Mouse (Mus musculus) ES-E14 (cell line): ENCODE measurements around the gene Tbc1d2. TPM values are rescaled to one million over a fixed set of nuclear protein-coding genes. Genes with fewer than 3 reads are reported as not detected.

Experiments
- DNase-seq: peaks from one replicate; pipeline ENCODE4 v3.0.0-alpha.2; 2013; ENCODE audit warnings: low read depth, low spot score
- H3K27ac ChIP-seq: 2 replicates; pipeline ENCODE4 v1.5.1; 2012; ENCODE audit warnings: low read depth, mild to moderate bottlenecking, low read length, moderate library complexity, mixed read lengths; ENCODE audit not compliant: poor library complexity, insufficient read depth, severe bottlenecking
- H3K36me3 ChIP-seq: 2 replicates; pipeline ENCODE4 v1.6.1; 2012; ENCODE audit warnings: mild to moderate bottlenecking, low read length, moderate library complexity, mixed read lengths; ENCODE audit not compliant: control insufficient read depth, poor library complexity, insufficient read depth, severe bottlenecking
- H3K4me1 ChIP-seq, 2 experiments: fragments of 150-350 bp in 1 of 2; sonication (generic) in 1 of 2; 2 replicates each; pipeline ENCODE4 v1.6.1; 2012; ENCODE audit warnings: low read length in 2 of 2, mild to moderate bottlenecking in 1 of 2, mixed read lengths in 1 of 2; ENCODE audit not compliant: control insufficient read depth in 2 of 2, insufficient read depth in 2 of 2, poor library complexity in 1 of 2
- H3K4me3 ChIP-seq, 2 experiments: fragments of 150-350 bp in 1 of 2; sonication (generic) in 1 of 2; 2 replicates each; pipeline ENCODE4 v1.5.1; 2012; ENCODE audit warnings: low read length in 2 of 2, low read depth in 1 of 2, mild to moderate bottlenecking in 1 of 2, mixed read lengths in 1 of 2; ENCODE audit not compliant: insufficient read depth in 1 of 2, poor library complexity in 1 of 2, severe bottlenecking in 1 of 2
- H3K9ac ChIP-seq: 2 replicates; pipeline ENCODE4 v1.6.1; 2012; ENCODE audit warnings: low read depth, mild to moderate bottlenecking, low read length, mixed read lengths; ENCODE audit not compliant: poor library complexity, insufficient read depth, severe bottlenecking
- H3K9me3 ChIP-seq: fragments of 150-350 bp; sonication (generic); 2 replicates; pipeline ENCODE4 v1.6.1; 2012; ENCODE audit warnings: low read depth, mild to moderate bottlenecking, low read length; ENCODE audit not compliant: control insufficient read depth, insufficient read depth
- CHD2 ChIP-seq: IDR thresholded peaks from 2 replicates; pipeline ENCODE4 v1.6.1; 2014; ENCODE audit warnings: mild to moderate bottlenecking, low read depth, low read length, inconsistent platforms
- HCFC1 ChIP-seq: IDR thresholded peaks from 2 replicates; pipeline ENCODE4 v1.6.1; 2012; ENCODE audit warnings: low read length, inconsistent platforms, borderline replicate concordance; ENCODE audit not compliant: insufficient read depth
- MAFK ChIP-seq: IDR thresholded peaks from 2 replicates; pipeline ENCODE4 v1.6.1; 2014; ENCODE audit warnings: mild to moderate bottlenecking, low read depth, low read length, inconsistent platforms; ENCODE audit not compliant: insufficient read depth
- ZC3H11A ChIP-seq: IDR thresholded peaks from 2 replicates; pipeline ENCODE4 v1.6.1; 2012; ENCODE audit warnings: low read depth, mild to moderate bottlenecking, inconsistent platforms, low read length, borderline replicate concordance
- ZNF384 ChIP-seq: IDR thresholded peaks from 2 replicates; pipeline ENCODE4 v1.6.1; 2012; ENCODE audit warnings: low read depth, low read length, inconsistent platforms
- in situ Hi-C, 2 experiments: fragments of 600-800 bp; cut with MboI; formaldehyde crosslinking; loops; one replicate each; pipeline ENCODE4 v1.15.1; 2025; ENCODE audit warnings: low sequenced_read_pairs in 2 of 2, inconsistent platforms in 1 of 2; ENCODE audit not compliant: unreplicated experiment in 2 of 2
- total RNA-seq: library from RNA; depleted of rRNA; stranded (reverse); fragments of 300-350 nt; gene quantifications from 2 replicates; pipeline ENCODE4 v1.2.3, GENCODE M21; 2012

The Tbc1d2 gene
- total RNA-seq, 1 experiment, result 6.6 TPM

DNA sequence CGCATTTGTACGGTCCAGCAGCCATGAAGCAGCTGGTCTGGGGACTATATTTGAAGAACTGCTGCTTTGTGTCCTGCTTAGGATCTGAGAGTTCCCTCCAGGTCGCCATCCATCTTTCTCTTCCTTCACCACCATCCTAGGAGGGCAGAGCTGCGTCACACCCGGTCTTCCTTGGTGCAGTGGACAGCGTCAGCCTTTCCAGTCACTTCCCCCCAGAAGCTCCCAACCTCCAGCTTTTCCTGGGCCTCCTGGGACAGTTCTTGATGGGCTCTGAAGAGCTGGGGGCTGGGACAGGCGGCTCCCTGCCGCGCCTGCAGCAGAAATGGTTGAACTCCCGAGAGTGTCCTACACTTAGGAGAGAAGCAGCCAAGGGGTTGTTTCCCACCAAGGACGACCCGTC is 75.2 kb downstream of the Tbc1d2 start:
- Histone ChIP-seq H3K4me3 (no peak overlapping the region), H3K4me1 (no peaks in the 10 kb centered on the region), H3K9me3 (no peaks in the 10 kb centered on the region), H3K36me3 (no peaks in the 10 kb centered on the region), H3K9ac (no peak overlapping the region), H3K27ac (no peak overlapping the region)
- in situ Hi-C loops, result no loop called here
- no peak for DNase-seq
- TF ChIP-seq HCFC1 (no peak), ZNF384 (no peak), ZC3H11A (no peak), MAFK (no peak), CHD2 (no peak)

DNA sequence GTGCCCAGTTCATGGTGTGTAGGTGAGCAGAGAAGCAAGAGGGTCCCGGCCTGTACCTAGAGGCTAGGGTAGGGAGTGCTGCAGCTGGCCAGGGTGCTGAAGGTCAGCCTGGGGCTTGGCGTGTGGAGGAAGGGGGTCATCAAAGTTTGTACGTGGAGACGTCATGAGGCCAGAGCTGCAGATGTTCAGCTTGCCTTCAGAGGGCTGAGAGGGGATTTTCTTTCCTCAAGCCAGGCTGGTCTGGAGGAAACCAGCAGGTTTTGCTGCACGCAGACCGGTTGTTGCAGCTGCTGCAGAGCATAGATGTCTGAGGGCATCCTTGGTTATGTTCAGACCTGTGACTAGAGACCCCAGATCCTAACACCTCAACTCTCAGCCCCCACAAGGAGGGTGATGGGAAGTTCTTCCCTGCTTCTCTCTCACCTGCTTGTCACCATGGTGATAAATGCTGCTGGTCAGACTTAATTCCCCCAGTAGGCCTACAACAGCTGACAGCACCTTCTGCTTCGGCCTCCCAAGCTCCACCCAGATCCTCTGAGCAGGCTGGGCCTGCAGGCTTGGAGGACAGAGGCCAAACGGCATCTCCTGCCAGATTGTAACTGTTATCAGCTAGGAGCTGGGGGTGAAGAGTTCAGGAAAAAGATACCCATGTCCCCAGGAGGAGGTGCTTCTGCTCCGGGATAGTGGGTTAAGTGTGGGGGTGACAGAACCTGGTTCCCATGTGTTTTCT is 75.8 kb downstream of the Tbc1d2 start:
- Histone ChIP-seq H3K36me3 (no peaks in the 10 kb centered on the region), H3K27ac (no peak overlapping the region), H3K4me3 (no peak overlapping the region), H3K9me3 (no peaks in the 10 kb centered on the region), H3K4me1 (no peaks in the 10 kb centered on the region), H3K9ac (no peak overlapping the region)
- in situ Hi-C loops, result no loop called here
- DNase-seq, result no peak
- no peak for TF ChIP-seq ZC3H11A
- TF ChIP-seq ZNF384, result no peak
- TF ChIP-seq MAFK, result no peak

DNA sequence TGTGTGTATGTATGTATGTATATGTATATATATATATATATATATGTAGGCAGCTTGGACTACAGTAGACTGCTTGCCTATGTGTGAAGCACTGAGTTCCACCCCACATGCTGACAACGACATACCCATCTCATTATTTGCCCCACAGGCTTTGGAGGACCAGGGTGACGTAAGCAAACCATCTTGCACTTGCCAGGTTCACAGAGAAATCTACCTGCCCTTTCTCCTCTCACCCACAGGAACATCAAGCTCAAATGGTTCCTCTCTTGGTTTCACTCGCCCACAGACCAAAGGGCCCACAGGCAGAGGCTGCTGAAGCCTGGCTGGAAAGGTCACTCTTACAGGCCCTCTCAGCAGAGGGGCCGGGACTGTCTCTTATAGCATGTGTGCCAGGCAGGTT is 77.4 kb downstream of the Tbc1d2 start:
- TF ChIP-seq MAFK (no peak), ZC3H11A (no peak)
- no peak for DNase-seq
- in situ Hi-C loops, result no loop called here
- no peak overlapping the region for H3K4me3 ChIP-seq
- H3K27ac ChIP-seq, result no peak overlapping the region
- H3K36me3 ChIP-seq, result no peaks in the 10 kb centered on the region
- no peak overlapping the region for H3K9ac ChIP-seq
- H3K9me3 ChIP-seq, result no peaks in the 10 kb centered on the region
- H3K4me1 ChIP-seq, result peaks cover 0 to 2% of the 10 kb centered on the region in 2 experiments; a peak in 1 of 4 replicates

DNA sequence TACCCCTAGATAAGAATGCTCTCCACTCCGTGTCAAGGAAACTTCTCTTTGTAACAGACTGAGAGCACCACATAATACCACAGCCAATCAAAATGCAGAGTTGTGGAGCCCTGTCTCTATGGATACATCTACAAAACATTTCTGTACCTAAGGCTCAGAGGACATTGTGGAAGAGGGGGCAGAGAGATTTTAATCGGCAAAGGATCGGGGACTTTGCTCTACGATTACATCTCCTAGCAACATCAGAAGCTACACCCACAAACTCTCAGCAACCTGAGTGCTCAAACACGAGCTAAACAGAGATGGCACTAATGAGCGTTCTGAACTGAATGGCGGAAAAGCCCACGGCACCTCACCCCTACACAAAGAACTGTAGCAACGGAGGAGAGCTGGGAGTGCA is 78.3 kb downstream of the Tbc1d2 start:
- no peak overlapping the region for H3K4me3 ChIP-seq
- no peak overlapping the region for H3K9ac ChIP-seq
- peaks cover 0 to 2% of the 10 kb centered on the region in 2 experiments; a peak in 1 of 4 replicates for H3K4me1 ChIP-seq
- no peak for DNase-seq
- no peaks in the 10 kb centered on the region for H3K9me3 ChIP-seq
- in situ Hi-C loops, result no loop called here
- no peak for TF ChIP-seq MAFK
- TF ChIP-seq ZC3H11A, result no peak
- H3K36me3 ChIP-seq, result no peaks in the 10 kb centered on the region
- H3K27ac ChIP-seq, result no peak overlapping the region

DNA sequence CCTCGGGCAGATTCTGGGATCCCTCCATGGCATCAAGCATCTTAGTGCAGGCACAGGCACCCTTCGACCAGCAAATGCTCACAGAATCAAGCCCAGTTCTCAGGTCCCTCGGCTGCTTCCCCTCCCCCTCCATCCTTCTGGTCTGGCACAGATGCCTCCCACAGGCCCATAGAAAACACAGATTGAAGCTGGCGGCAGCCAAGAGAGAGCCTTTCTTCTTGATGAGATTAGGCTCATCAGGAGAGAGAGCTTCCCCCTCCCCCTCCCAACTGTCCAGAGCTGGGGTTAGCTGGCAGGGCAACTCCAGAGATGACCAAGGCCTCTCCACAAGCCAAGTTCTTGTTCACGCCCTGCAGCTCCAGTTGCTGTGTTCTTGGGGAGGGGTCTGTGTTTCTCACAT is 80.3 kb downstream of the Tbc1d2 start:
- Histone ChIP-seq H3K4me1 (peaks cover 0 to 2% of the 10 kb centered on the region in 2 experiments; a peak in 1 of 4 replicates), H3K27ac (no peak overlapping the region), H3K9ac (no peak overlapping the region), H3K36me3 (no peaks in the 10 kb centered on the region), H3K9me3 (no peaks in the 10 kb centered on the region), H3K4me3 (no peak overlapping the region)
- in situ Hi-C loops, result no loop called here
- DNase-seq, result no peak
- TF ChIP-seq ZNF384, result no peak
- no peak for TF ChIP-seq CHD2
- TF ChIP-seq HCFC1, result no peak
- TF ChIP-seq MAFK, result no peak
- TF ChIP-seq ZC3H11A, result no peak
